Mouse (Mus musculus): ENCODE data around the gene 1110051M20Rik. TPM values are rescaled to one million over a fixed set of nuclear protein-coding genes. Genes with fewer than 3 reads are reported as not detected.

The 1110051M20Rik gene
- polyA plus RNA-seq, 1 experiment = not detected

- 96% methylated on average over 2 of the region's 2 CpGs for WGBS
- TF ChIP-seq CTCF (IDR thresholded peaks at IDR 0.05; ENCODE audit: insufficient read depth, low read depth, low read length) (no peak), POLR2A (IDR thresholded peaks at IDR 0.05; ENCODE audit: insufficient read depth, low read depth, low read length) (no peak)
- no peak overlapping the region for H3K27ac ChIP-seq (ENCODE audit: insufficient read depth, low read depth, low read length)
- H3K4me1 ChIP-seq (ENCODE audit: control insufficient read depth, insufficient read depth, low read length) = no peaks in the 10 kb centered on the region
- H3K4me3 ChIP-seq (ENCODE audit: insufficient read depth, low read depth, low read length) = no peak overlapping the region
These were observed 143.7 kb downstream of the 1110051M20Rik start for GRCm38 (mm10) chr2:91300784-91301183.

GRCm38 (mm10) chr2:91299156-91299555, 145.3 kb downstream of the 1110051M20Rik start:
- TF ChIP-seq CTCF (IDR thresholded peaks at IDR 0.05; ENCODE audit: insufficient read depth, low read depth, low read length) (no peak), POLR2A (IDR thresholded peaks at IDR 0.05; ENCODE audit: insufficient read depth, low read depth, low read length) (no peak)
- H3K4me1 ChIP-seq (ENCODE audit: control insufficient read depth, insufficient read depth, low read length) = no peaks in the 10 kb centered on the region
- 76% methylated on average over 3 of the region's 3 CpGs for WGBS
- no peak overlapping the region for H3K4me3 ChIP-seq (ENCODE audit: insufficient read depth, low read depth, low read length)
- H3K27ac ChIP-seq (ENCODE audit: insufficient read depth, low read depth, low read length) = no peak overlapping the region

GRCm38 (mm10) chr2:91295895-91296294, 148.6 kb downstream of the 1110051M20Rik start:
- Histone ChIP-seq H3K27ac (ENCODE audit: insufficient read depth, low read depth, low read length) (no peak overlapping the region), H3K4me3 (ENCODE audit: insufficient read depth, low read depth, low read length) (no peak overlapping the region), H3K4me1 (ENCODE audit: control insufficient read depth, insufficient read depth, low read length) (peaks cover 6% of the 10 kb centered on the region)
- TF ChIP-seq POLR2A (IDR thresholded peaks at IDR 0.05; ENCODE audit: insufficient read depth, low read depth, low read length) (no peak), CTCF (IDR thresholded peaks at IDR 0.05; ENCODE audit: insufficient read depth, low read depth, low read length) (no peak)
- 90% methylated on average over 5 of the region's 5 CpGs for WGBS

GRCm38 (mm10) chr2:91294226-91294625, 150.3 kb downstream of the 1110051M20Rik start:
- no peak for TF ChIP-seq POLR2A (IDR thresholded peaks at IDR 0.05; ENCODE audit: insufficient read depth, low read depth, low read length)
- no peak for TF ChIP-seq CTCF (IDR thresholded peaks at IDR 0.05; ENCODE audit: insufficient read depth, low read depth, low read length)
- 98% methylated on average over 3 of the region's 3 CpGs for WGBS
- H3K4me1 ChIP-seq (ENCODE audit: control insufficient read depth, insufficient read depth, low read length) = peaks cover 6% of the 10 kb centered on the region
- no peak overlapping the region for H3K4me3 ChIP-seq (ENCODE audit: insufficient read depth, low read depth, low read length)
- H3K27ac ChIP-seq (ENCODE audit: insufficient read depth, low read depth, low read length) = no peak overlapping the region

- TF ChIP-seq CTCF (IDR thresholded peaks at IDR 0.05; ENCODE audit: insufficient read depth, low read depth, low read length) = no peak
- no peak for TF ChIP-seq POLR2A (IDR thresholded peaks at IDR 0.05; ENCODE audit: insufficient read depth, low read depth, low read length)
- Histone ChIP-seq H3K27ac (ENCODE audit: insufficient read depth, low read depth, low read length) (no peak overlapping the region), H3K4me1 (ENCODE audit: control insufficient read depth, insufficient read depth, low read length) (peaks cover 6% of the 10 kb centered on the region), H3K4me3 (ENCODE audit: insufficient read depth, low read depth, low read length) (no peak overlapping the region)
- whole genome bisulfite sequencing = 42% methylated on average over 12 of the region's 12 CpGs
These were observed 153.1 kb downstream of the 1110051M20Rik start for GRCm38 (mm10) chr2:91291197-91292007.

- H3K27ac ChIP-seq (ENCODE audit: insufficient read depth, low read depth, low read length) = no peak overlapping the region
- TF ChIP-seq POLR2A (IDR thresholded peaks at IDR 0.05; ENCODE audit: insufficient read depth, low read depth, low read length) = no peak
- WGBS = 84% methylated on average over 6 of the region's 6 CpGs
- H3K4me1 ChIP-seq (ENCODE audit: control insufficient read depth, insufficient read depth, low read length) = peaks cover 12% of the 10 kb centered on the region
- H3K4me3 ChIP-seq (ENCODE audit: insufficient read depth, low read depth, low read length) = no peak overlapping the region
These were observed 156.9 kb downstream of the 1110051M20Rik start for GRCm38 (mm10) chr2:91287563-91287962.

- no peak overlapping the region for H3K4me3 ChIP-seq (ENCODE audit: insufficient read depth, low read depth, low read length)
- TF ChIP-seq POLR2A (IDR thresholded peaks at IDR 0.05; ENCODE audit: insufficient read depth, low read depth, low read length) (no peak), CTCF (IDR thresholded peaks at IDR 0.05; ENCODE audit: insufficient read depth, low read depth, low read length) (peak; percentile 82)
- peaks cover 6% of the 10 kb centered on the region for H3K4me1 ChIP-seq (ENCODE audit: control insufficient read depth, insufficient read depth, low read length)
- WGBS = 13% methylated on average over 7 of the region's 7 CpGs
- no peak overlapping the region for H3K27ac ChIP-seq (ENCODE audit: insufficient read depth, low read depth, low read length)
These were observed 158.5 kb downstream of the 1110051M20Rik start for GRCm38 (mm10) chr2:91285885-91286505.

GRCm38 (mm10) chr2:91284375-91285199, 159.9 kb downstream of the 1110051M20Rik start:
- 26% methylated on average over 13 of the region's 13 CpGs for WGBS
- H3K27ac ChIP-seq (ENCODE audit: insufficient read depth, low read depth, low read length) = peak overlapping the region; percentile 31
- TF ChIP-seq CTCF (IDR thresholded peaks at IDR 0.05; ENCODE audit: insufficient read depth, low read depth, low read length) = no peak
- TF ChIP-seq POLR2A (IDR thresholded peaks at IDR 0.05; ENCODE audit: insufficient read depth, low read depth, low read length) = no peak
- H3K4me3 ChIP-seq (ENCODE audit: insufficient read depth, low read depth, low read length) = no peak overlapping the region
- H3K4me1 ChIP-seq (ENCODE audit: control insufficient read depth, insufficient read depth, low read length) = peaks cover 6% of the 10 kb centered on the region
